Mouse (Mus musculus) CD4-positive, CD25-positive, alpha-beta regulatory T cell, adult 2 months (primary cell): Measurements from ENCODE around the gene Fndc10.
"Not testable (repeated sequence)": the region's sequence is repeated elsewhere in the genome, so short reads cannot be mapped to it uniquely, and the experiment has no call there.

Experiments used
- DNase-seq: peaks from one replicate; pipeline ENCODE4 v3.0.0-alpha.2; 2012; ENCODE audit warnings: low read depth, low spot score

Gene Fndc10

DNA sequence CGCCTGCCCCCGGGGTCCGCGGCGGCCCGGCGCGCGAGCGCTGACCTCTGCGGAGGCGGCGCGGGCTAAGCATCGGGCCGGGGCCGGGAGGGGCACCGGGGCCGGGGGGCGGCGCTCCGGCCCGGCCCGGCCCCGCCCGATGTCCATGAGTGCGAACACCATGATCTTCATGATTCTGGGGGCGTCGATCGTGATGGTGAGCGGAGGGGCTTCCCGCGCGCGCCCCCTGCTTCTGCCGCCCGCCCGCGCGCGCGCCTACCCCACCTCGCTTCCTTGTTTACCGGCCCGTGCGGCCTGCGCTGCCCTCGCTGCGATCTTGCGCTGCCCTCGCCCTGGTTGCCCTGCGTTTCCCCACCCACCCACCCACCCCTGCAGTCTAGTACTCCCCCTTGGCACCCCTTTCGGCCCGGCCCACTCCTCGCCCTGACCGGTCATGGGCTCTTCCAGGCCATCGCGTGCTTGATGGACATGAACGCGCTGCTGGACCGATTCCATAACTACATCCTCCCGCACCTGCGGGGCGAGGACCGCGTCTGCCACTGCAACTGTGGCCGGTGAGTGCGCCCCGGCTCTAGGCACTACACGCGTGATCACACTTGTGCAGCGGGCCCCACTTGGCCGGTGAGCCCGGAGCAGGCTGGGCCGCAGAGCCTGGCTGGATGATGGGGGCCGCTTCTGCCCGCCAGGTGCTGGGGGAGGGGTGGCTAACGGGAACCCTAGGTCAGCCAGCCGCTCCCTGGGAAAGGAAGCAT lies 41.0 kb downstream of the Fndc10 start:
- peak; percentile 60 for DNase-seq

DNA sequence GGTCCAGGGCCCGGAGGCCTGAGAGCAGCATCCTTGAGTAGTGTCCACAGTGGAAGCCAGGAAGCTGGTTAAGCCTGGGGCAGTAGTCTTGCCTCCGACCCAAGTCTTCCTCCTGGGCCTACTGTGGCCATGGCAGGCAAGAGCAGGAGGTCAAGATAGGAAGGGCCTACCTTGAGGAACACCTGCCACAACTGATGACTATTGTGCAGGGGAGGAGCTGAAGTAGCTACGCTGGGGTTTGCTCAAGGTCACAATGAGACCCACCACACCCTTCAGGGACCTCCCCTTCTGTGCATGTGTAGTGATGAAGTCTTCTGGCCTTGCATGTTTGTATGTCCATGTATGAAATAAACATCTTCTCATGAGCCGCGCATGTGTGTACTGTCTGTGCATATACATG lies 41.6 kb downstream of the Fndc10 start:
- peak; percentile 12 for DNase-seq

DNA sequence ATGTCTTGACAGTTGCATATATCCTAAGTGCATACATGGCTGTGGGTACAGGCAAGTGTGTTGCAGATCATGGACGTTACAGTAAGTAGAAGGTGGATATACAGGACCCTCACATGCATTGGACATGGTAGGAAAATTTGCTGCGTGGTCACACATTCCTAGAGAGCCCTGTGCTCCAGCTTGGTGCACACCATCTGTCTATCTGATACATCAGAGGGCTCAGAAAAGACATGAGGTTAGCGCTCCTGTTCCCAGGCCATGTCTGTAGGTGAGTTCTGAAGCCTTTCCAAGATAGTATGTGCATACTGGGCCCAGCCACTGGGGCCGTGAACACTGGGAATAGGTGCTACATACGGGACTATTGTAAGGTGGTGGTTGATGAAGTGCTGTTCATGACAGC lies 42.3 kb downstream of the Fndc10 start:
- DNase-seq: no peak

DNA sequence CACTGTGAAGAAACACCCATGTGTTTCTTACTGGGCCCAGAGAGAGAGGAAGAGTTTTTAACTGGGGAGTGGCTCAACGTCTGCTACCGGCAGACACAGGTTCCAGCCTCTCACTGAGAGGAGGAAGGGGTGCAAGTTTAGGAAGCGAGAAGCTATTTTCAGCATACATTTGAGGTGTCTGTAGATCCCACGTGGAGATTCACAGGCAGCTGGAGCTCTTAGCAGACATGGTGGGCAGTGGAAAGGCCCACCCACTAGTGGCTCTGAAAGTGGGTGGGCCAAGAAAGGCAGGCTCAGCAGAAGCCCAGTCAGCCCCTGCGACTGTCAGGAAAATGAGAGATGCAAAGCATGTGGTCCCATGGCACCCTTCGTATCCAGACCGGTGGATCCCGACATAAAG lies 44.1 kb downstream of the Fndc10 start:
- no peak for DNase-seq

DNA sequence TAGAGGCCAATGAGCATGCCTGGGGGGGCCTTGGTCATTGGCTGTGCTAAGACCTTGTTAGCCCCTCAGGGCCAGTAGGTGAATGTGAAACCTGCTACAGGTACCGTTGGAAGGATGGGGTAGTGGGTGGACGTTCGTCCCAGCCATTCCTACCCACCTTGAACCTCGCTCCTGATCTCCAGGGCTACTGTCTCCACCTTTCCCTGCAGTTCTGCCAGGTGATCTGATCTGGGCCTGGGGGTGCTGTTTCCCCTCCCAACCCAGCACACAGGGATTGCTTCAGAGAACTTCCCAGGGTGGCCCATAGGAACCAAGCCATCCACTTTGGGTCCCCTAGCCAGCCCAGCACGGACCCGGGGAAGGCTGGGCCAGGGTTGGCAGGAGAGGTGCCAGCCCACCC lies 45.0 kb downstream of the Fndc10 start:
- DNase-seq: no peak

DNA sequence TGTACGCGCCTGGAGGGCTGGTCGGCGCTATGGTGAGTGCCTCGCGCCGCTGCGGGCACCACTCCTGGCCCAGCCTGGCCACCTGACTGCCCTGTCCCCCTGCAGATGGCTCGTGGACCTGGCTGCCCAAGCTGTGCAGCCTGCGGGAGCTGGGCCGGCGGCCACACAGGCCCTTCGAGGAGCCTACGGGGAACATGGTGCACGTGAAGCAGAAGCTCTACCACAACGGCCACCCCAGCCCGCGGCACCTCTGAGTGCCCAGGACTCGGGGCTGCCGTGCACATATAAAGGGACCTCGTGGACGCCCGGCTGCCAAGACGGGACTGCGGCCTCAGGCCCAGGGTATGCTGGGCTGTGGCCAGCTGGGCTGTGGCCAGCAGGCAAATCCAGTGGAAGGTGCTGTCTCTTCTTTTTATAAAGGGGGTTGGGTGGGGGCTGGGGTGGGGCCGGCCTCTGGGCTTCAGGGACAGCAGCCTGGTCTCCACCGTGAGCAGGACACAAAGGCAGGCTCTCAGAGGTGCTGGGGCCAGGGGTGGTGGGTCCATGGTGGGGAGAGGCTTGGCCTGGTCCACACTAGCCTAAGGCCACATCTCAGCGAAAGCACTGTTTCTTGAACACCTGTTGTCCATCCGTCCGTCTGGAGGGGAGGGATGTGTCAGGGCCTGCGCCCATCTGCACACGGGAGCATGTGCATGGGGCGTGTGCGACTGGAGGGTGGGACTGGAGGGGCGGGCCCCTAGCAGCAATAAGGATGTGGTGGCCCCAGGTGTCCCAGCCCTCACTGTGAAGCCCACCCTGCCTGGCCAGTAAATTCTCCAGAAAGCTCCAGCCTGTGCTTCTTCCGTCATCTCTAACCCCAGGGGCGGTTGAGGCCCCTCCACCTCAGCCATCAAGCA lies 45.8 kb downstream of the Fndc10 start:
- no peak for DNase-seq

DNA sequence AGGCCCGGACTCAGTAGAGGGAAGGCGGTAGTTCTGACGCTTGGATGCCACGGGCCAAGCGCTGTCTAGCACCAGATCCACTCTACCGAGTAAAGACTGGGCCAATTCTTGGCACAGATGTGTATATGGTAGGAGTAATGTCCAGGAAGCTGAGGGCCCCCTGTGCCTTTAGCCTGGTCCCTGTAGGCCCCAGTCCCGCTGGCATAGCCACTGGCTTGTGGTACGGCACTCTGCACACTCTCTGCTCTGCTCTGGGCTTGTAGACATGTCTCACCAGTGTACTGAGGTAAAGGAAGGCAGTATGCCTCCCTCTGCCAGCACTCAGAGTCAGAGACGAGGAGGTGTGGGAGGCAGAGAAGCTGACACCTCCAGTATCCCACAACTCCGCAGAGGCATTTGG lies 46.5 kb downstream of the Fndc10 start:
- not testable (repeated sequence) for DNase-seq

DNA sequence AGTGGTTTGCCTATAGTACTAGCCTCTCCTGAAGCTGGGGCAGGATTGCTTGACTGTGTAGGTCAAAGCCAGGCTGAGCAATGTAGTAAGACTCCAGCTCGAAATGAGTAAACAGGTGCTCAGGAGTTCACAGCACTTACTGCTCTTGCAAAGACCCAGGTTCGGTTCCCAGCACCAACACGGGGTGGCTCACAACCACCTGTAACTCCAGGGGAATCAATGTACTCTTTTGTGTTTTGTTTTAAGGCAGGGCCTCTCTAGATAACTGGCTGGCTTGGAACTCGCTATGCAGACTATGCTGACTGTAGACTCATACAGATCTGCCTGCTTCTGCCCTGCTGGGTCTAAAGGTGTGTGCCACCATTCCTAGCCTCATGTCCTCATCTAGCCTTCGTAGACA lies 48.5 kb downstream of the Fndc10 start:
- no peak for DNase-seq

DNA sequence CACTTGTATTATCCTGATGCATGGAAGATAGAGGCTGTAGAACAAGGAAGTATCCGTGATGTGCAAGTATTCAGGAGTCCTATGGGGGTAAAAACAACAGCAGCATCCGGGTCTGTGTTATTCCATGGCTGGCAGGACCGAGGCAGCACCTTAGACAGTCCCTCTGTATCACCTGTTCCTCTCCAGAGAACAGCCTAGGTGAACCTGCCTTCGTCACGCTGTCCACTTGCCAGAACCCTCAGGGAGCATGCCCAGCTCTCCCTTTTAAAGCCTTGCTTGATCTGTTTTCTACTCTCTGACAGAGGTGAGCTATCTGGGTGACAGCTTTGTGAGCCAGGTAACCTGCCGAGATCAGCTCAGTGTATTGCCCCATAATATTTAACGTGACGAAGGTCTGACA lies 50.3 kb downstream of the Fndc10 start:
- DNase-seq: no peak

DNA sequence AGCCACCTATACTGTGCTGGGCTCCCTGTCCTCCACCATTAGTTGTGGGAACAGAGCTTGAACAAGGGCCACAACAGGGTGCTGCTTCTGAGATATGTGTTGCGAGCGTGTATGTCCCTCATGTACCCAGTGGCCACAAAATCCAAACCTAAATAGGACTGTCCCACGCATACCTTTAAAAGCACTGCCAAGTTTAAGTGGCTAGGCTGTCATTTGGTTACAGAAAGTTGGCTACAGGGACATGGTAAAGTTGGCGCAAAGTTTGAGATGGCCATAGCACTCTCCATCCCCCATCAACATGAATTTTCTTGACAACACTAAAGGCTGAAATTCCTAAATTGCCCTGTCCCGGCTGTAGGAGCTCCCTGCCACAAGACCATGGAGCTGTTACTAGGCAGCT lies 51.0 kb downstream of the Fndc10 start:
- DNase-seq: no peak
